Mouse (Mus musculus) ES-E14 (cell line): ENCODE measurements around the gene Lypd8.

Experiments used
- CHD2 ChIP-seq: IDR thresholded peaks from 2 replicates; pipeline ENCODE4 v1.6.1; 2014; ENCODE audit warnings: mild to moderate bottlenecking, low read depth, low read length, inconsistent platforms
- HCFC1 ChIP-seq: IDR thresholded peaks from 2 replicates; pipeline ENCODE4 v1.6.1; 2012; ENCODE audit warnings: low read length, inconsistent platforms, borderline replicate concordance; ENCODE audit not compliant: insufficient read depth
- MAFK ChIP-seq: IDR thresholded peaks from 2 replicates; pipeline ENCODE4 v1.6.1; 2014; ENCODE audit warnings: mild to moderate bottlenecking, low read depth, low read length, inconsistent platforms; ENCODE audit not compliant: insufficient read depth
- ZC3H11A ChIP-seq: IDR thresholded peaks from 2 replicates; pipeline ENCODE4 v1.6.1; 2012; ENCODE audit warnings: low read depth, mild to moderate bottlenecking, inconsistent platforms, low read length, borderline replicate concordance
- ZNF384 ChIP-seq: IDR thresholded peaks from 2 replicates; pipeline ENCODE4 v1.6.1; 2012; ENCODE audit warnings: low read depth, low read length, inconsistent platforms

DNA sequence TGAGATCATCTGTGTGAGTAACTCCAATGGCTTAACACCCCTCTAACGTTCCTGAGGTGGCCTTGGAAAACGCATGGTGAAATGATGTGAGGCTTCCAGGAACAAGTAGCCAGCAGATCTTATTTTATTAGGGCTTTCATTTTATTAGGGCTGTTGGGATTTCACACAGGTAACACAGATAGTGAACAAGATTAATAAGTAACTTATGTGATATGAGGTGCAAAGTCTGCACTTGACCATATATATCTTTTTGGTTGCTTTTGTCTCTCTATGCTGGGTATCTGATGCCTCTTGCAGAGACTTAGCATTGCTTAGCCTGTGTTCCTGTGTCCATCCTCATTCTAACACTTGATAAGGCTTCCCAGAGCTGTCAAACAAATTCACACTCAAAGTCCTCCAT lies 1.6 kb upstream of the Lypd8 start:
- TF ChIP-seq ZNF384 (no peak), HCFC1 (no peak), CHD2 (no peak), MAFK (no peak), ZC3H11A (no peak)
